Mouse (Mus musculus): Measurements from ENCODE around the gene Cdh16. TPM values are rescaled to one million over a fixed set of nuclear protein-coding genes. Genes with fewer than 3 reads are reported as not detected.

The Cdh16 gene
- polyA plus RNA-seq, 1 experiment: not detected

DNA sequence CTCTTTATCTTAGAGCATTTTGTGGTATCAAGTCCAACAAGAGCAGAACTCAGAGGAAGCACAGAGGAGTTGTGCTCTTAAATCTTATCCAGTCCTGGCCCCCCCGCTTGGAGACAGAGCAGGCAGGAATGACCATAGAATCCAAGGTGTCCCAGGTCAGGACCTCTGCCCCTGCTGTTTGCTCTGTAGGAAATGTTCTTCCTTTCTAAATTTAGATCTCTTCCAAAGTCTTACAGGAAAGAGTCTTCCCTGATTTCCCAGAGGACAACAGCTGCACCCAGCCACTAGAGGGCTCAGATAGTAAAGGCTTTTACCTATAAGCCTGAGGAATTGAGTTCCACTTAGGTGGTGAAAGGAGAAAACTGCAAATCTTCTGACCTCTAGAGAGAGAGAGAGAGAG lies 54.6 kb downstream of the Cdh16 start:
- Histone ChIP-seq H3K27ac (replicated peaks; ENCODE audit: low read depth, low read length) (no peak overlapping the region), H3K4me3 (ENCODE audit: insufficient read depth, low read depth, low read length) (no peak overlapping the region), H3K4me1 (ENCODE audit: control insufficient read depth, insufficient read depth, insufficient read length, low read length) (0 out of 2 replicates have a peak, but pooled peaks cover 3% of the 10 kb centered on the region)

DNA sequence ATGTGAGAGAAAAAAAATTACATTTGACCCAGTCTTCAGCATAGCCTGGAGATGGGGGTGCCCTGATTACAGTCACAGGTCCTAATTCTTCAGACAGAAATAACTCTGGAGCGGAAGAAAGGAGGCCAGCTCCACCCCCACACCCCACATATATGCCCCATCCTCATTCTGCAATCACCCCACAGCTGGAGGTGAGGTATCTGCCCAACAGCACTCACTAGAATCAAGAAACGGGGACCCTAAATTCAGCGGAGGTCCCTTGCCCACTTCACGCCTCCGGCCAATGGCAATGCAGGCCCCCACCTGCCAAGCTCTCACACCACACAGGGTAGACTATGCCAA lies 58.8 kb downstream of the Cdh16 start:
- Histone ChIP-seq H3K27ac (replicated peaks; ENCODE audit: low read depth, low read length) (no peak overlapping the region), H3K4me1 (ENCODE audit: control insufficient read depth, insufficient read depth, insufficient read length, low read length) (0 out of 2 replicates have a peak, but pooled peaks cover 3% of the 10 kb centered on the region), H3K4me3 (ENCODE audit: insufficient read depth, low read depth, low read length) (no peak overlapping the region)

DNA sequence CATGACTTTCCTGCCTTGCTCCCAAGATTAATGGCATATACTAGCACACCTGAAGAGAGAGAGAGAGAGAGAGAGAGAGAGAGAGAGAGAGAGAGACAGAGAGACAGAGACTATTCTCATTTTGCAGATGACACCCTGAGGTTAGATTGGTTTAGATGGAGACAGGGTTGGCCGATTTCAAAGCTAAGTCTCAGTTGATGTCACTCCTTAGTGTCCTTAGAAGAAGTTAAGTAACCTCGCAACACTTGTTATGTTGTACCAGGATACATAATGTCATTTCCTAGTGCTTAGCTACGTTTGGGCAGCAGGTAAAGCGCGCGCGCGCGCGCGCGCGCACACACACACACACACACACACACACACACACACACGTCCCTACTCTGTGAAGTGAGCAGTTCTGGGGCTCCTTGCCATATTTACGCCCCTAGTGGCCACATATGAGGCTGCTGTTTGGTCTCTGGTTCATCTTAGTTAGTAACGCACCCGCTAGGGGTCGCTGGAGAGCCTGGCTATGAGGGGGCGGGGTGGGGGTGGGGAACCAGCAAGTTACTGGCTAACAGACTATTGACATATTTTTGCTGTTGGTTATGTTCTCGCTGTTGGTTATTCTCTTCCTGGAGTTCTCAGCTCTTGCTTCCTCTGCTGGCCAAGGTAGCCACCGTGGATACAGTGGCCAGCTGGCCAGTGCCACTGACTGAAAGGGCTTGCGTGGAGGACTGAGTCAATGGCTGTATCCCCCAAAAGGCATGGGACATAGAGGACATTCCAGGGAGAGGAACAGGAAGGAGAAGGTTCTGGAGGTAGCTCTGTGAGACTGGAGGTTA lies 59.4 kb downstream of the Cdh16 start:
- no peak overlapping the region for H3K27ac ChIP-seq (replicated peaks; ENCODE audit: low read depth, low read length)
- peak overlapping the region; percentile 32; the same call in 1 of the 2 replicates for H3K4me3 ChIP-seq (ENCODE audit: insufficient read depth, low read depth, low read length)
- H3K4me1 ChIP-seq (ENCODE audit: control insufficient read depth, insufficient read depth, insufficient read length, low read length): 0 out of 2 replicates have a peak, but pooled peaks cover 3% of the 10 kb centered on the region

DNA sequence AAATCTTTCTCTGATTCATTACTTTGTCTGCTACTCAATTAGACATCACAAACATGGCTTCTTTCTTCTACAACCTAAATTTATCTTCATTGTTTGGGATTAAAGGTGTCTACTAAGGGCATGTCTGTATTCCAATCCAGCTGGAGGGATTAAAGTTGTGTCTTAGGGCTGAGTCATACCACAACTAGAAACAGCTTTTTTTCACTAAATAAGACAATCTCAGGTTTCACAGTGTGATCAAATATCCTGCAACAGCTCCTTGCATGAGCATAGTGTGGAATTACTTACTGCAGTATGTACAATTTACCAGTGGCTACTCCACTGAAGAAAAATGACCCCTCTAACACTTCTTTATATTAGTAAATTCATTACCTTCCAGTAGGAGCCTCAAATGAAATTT lies 63.5 kb downstream of the Cdh16 start:
- H3K27ac ChIP-seq (replicated peaks; ENCODE audit: low read depth, low read length): no peak overlapping the region
- no peaks in the 10 kb centered on the region for H3K4me1 ChIP-seq (ENCODE audit: control insufficient read depth, insufficient read depth, insufficient read length, low read length)
- H3K4me3 ChIP-seq (ENCODE audit: insufficient read depth, low read depth, low read length): no peak overlapping the region

DNA sequence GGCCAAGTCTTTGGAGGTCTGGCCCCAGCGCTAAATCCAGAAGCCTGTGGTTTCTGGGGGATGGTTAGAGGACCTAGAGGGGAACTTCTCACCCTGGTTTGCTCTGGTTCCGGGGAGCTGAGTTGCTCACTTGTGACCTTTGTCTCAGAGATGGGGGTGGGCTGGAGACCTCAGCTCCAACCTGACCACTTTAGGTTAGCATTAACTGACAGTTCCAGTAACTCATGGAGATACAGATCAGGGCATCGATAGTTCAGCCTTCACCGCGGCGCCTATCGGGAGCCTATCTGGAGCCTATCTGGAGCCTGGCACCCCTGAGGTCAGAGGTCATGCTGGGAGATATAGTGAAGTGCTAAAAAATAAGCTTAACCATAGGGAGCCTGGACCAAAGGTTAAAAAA lies 67.0 kb downstream of the Cdh16 start:
- H3K4me1 ChIP-seq (ENCODE audit: control insufficient read depth, insufficient read depth, insufficient read length, low read length): peaks cover 2% of the 10 kb centered on the region
- no peak overlapping the region for H3K4me3 ChIP-seq (ENCODE audit: insufficient read depth, low read depth, low read length)
- H3K27ac ChIP-seq (replicated peaks; ENCODE audit: low read depth, low read length): no peak overlapping the region

DNA sequence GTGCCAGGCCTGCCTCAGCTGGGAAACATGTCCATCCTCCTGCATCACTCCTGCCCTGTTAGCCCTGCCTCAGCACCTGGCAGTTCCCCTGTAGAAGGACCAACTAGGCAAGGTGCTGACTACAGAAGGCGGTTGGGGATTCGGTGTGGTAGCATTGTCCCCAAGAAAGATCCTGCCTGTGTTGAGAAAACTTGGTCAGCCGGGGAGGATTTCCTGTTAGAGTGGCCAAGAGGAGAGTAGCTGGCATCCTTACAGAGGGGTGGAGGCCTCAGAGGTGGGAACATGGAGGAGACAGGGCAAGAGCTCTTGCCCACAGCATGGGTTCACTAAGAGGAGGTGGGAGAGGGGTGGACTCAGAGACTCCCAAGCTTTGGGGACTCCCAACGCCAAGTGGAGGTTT lies 69.0 kb downstream of the Cdh16 start:
- Histone ChIP-seq H3K4me3 (ENCODE audit: insufficient read depth, low read depth, low read length) (no peak overlapping the region), H3K27ac (replicated peaks; ENCODE audit: low read depth, low read length) (peak overlapping the region; percentile 46; the same call in 1 of the 2 replicates), H3K4me1 (ENCODE audit: control insufficient read depth, insufficient read depth, insufficient read length, low read length) (peaks cover 2% of the 10 kb centered on the region)

Other genes starting within 250 kb of the Cdh16 start
- gene Cmtm4, start 228.6 kb downstream of the Cdh16 start, polyA plus RNA-seq (2012; ENCODE audit: insufficient read depth, insufficient read length, missing spikeins): 21.5 and 32.4 TPM in 2 replicates
- gene Dync1li2, start 181.3 kb downstream of the Cdh16 start, polyA plus RNA-seq (2012; ENCODE audit: insufficient read depth, insufficient read length, missing spikeins): 29.1 and 29.3 TPM in 2 replicates
- gene Terb1, start 114.5 kb downstream of the Cdh16 start, polyA plus RNA-seq (2012; ENCODE audit: insufficient read depth, insufficient read length, missing spikeins): not detected in 2 replicates
- gene Nae1, start 89.8 kb downstream of the Cdh16 start, polyA plus RNA-seq (2012; ENCODE audit: insufficient read depth, insufficient read length, missing spikeins): 33.8 and 36.6 TPM in 2 replicates
- gene Car7, start 89.7 kb downstream of the Cdh16 start, polyA plus RNA-seq (2012; ENCODE audit: insufficient read depth, insufficient read length, missing spikeins): 2.8 and 3.6 TPM in 2 replicates
- 23.7 and 36.2 TPM in 2 replicates for gene Pdp2, start 32.9 kb downstream of the Cdh16 start, polyA plus RNA-seq (2012; ENCODE audit: insufficient read depth, insufficient read length, missing spikeins)
- gene Rrad, start 6.9 kb upstream of the Cdh16 start, polyA plus RNA-seq (2012; ENCODE audit: insufficient read depth, insufficient read length, missing spikeins): 1.5 and 2.0 TPM in 2 replicates
- gene Ciao2b, start 17.6 kb upstream of the Cdh16 start, polyA plus RNA-seq (2012; ENCODE audit: insufficient read depth, insufficient read length, missing spikeins): 62.5 and 67.4 TPM in 2 replicates
- gene Ces2a, start 109.6 kb upstream of the Cdh16 start, polyA plus RNA-seq (2012; ENCODE audit: insufficient read depth, insufficient read length, missing spikeins): not detected in 2 replicates
- gene Ces2b, start 207.2 kb upstream of the Cdh16 start, polyA plus RNA-seq (2012; ENCODE audit: insufficient read depth, insufficient read length, missing spikeins): not detected in 2 replicates
- gene Ces2c, start 222.7 kb upstream of the Cdh16 start, polyA plus RNA-seq (2012; ENCODE audit: insufficient read depth, insufficient read length, missing spikeins): not detected in 2 replicates